Mouse (Mus musculus) spleen, postnatal 14 days (tissue): ENCODE results near the gene Lamb3.

Experiments used
- DNase-seq, 2 experiments: peaks; one replicate each; pipeline ENCODE4 v3.0.0; 2021 to 2022; ENCODE audit warnings: low spot score in 2 of 2

Gene Lamb3

GRCm38 (mm10) chr1:193200640-193201382 lies 6.7 kb upstream of the Lamb3 start:
- DNase-seq = peak in 1 of 2 experiments; percentile 19

- peak; percentile 54 to 55 for DNase-seq
These were observed 6.1 kb upstream of the Lamb3 start, which contains the start of gene Traf3ip3 for GRCm38 (mm10) chr1:193201383-193201778. TSS of gene Traf3ip3 (minus strand) at chr1:193201703.

DNA sequence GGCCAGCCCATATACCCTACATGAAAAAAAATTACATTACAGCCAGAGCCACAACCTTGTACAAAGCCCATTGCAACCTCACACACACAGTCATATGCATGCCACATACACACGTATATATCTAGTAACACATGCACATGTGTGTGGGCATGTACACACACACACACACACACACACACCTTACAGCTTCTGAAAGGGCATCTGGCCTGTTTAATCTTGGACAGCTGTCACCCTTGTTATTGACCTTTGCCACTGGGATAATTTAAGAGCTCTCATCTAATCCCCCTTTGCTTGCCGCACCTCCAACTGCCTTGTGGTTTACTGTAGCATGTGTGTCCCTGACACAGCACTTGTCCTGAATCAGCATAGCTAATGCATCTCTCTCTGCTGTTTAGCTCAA lies 3.7 kb upstream of the Lamb3 start:
- DNase-seq = no peak

DNA sequence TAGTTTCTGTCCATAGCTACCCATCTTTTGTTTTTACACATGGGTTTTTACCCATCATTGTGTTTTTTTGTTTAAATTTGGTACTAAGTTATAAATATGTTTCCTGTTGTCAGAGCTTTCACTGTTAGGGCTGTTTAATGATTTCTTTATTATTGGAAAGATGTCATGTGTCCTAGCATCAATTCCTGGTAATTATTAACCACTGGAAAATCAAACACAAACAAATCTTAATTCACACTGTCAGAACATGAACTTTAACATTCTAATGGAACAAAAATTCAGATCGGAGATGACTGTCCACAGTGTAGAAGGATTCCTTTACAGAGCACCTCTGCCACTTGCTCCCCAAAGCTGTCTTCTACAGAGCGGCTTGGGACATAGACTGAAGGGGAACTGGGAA lies 2.1 kb upstream of the Lamb3 start:
- no peak for DNase-seq

GRCm38 (mm10) chr1:193208178-193208577 lies 679 bp downstream of the Lamb3 start:
- DNase-seq = peak; percentile 30 to 60

GRCm38 (mm10) chr1:193211371-193211770 lies 3.9 kb downstream of the Lamb3 start:
- no peak for DNase-seq

- no peak for DNase-seq
These were observed 6.6 kb downstream of the Lamb3 start for GRCm38 (mm10) chr1:193214053-193214452.

- no peak for DNase-seq
These were observed 8.5 kb downstream of the Lamb3 start for GRCm38 (mm10) chr1:193216000-193216399.

DNA sequence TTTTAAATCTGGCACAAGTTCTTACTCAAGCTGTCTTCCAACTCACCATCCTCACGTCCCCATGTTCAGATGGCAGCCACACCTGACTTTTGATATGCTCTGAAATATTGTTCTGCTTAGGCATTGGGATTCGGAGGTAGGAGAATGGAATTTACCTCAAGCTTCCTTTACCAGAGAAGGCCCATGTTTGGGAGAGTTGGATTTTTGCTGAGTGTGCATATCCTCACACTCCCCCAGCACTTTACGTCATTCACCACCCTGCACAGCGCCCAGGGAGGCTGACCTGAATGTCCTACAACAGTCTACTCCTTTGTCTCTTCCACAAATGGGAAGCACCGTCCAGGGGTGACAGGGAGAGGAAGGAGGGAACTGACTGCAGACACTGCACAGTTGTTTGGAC lies 12.9 kb downstream of the Lamb3 start:
- no peak for DNase-seq

DNA sequence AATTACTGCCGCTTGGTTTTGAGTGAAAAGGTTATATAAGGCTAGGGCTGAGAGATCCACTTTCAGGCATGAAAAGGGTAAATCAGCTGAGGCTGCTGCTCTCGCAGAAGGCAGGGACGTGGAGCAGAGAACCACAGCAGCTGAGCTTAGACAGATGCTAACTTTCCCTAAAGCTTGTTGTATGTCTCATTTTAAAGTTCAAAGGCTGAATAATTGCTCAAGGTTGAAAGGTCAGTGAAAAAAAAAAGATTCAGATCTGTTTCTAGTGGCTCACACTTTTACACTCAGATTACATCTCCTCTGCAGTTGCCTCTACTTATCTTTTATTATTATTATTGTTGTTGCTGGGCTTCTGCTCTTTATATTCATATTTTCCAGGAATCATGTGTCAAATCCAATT lies 18.0 kb downstream of the Lamb3 start:
- DNase-seq = no peak

DNA sequence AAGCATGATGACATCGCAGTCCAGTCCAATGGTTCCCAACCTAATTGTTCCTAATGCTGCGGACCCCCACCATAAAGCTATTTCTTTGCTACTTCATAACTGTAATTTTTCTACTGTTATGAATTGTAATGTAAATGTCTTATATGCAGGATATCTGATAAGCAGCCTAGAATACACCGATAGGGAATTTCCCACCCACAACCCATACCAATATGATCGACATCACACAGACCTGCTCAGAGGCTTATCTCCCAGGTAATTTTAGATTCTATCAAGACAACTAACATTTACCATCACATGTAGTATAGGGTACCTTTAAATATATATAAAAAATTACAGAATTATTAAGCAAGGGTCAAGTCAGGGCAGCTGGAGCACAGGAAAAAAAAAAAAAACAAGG lies 18.6 kb downstream of the Lamb3 start:
- no peak for DNase-seq

- no peak for DNase-seq
These were observed 19.4 kb downstream of the Lamb3 start for GRCm38 (mm10) chr1:193226724-193227522.

DNA sequence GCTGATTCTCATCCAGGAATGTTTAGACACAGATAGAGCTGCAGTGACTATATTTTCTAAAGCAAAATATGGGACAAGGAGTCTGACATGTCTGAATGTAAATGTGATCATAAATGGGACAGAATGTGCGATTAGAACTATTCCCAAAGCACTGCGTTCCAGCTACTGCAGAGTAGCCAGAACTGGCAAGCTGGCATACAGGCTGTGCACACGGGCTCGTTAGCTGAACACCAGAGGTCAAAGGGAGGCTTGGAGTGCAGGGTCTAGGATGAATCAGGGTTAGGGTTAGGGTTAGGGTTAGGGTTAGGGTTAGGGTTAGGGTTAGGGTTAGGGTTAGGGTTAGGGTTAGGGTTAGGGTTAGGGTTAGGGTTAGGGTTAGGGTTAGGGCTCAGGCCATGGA lies 20.0 kb downstream of the Lamb3 start:
- DNase-seq = no peak

GRCm38 (mm10) chr1:193229570-193229969 lies 22.1 kb downstream of the Lamb3 start:
- DNase-seq = no peak

DNA sequence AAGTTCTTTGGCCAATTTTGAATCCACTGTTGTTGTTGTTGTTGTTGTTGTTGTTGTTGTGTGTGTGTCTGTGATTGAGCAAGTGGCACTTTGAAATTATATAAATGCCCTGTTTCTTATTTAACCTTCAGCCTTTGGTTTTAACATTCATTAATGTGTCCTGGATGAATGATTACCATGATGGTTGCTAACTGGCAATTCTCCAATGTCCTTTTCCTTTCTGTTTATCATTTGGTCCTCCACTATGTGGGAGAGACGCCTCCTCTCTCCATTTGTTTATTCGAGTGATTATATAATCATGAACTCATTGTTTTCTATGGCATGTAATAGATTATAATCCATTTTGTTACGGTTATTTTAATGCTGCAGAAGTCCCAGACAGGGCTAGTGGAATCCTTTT lies 23.0 kb downstream of the Lamb3 start:
- DNase-seq = no peak

GRCm38 (mm10) chr1:193230935-193231334 lies 23.4 kb downstream of the Lamb3 start:
- DNase-seq = no peak

DNA sequence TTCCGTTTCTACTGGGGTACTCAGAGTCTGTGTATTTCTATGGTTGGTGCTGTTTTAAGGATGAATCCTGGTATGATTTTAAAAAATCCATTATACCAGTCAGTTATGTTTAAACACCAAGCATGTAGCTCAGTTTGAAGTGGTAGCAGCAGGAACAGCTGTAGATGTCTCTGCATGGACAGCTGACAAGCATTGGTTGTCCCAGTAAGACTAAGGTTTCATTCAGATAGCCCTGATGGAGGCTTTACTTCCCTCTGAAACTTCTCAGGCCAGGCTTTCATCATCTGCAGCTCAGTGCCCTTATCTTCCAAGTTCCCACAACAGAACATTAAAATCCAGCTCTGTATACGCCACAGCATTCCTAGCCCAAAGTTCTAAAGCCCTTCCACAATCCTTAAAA lies 25.2 kb downstream of the Lamb3 start:
- DNase-seq = no peak

- no peak for DNase-seq
These were observed 26.7 kb downstream of the Lamb3 start for GRCm38 (mm10) chr1:193234130-193234645.

DNA sequence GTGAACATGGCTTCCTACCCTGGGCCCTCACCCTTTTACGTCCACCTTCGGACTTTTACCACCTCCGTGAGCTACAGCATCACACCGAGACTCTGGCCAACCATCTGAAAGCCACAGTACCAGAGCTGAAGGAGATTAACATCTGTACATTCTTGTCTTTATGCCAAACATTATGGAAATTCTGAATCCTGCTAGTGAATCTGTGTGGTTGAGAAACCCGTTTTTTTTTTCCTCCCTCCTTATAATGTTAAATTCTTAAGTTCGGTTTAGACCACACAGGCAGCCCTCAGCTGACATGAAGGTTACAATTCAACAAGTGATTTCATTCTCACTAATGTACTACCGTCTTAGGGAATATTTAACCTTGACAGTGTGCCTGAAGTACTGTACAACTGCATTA lies 27.4 kb downstream of the Lamb3 start:
- no peak for DNase-seq

GRCm38 (mm10) chr1:193238426-193238825 lies 30.9 kb downstream of the Lamb3 start:
- no peak for DNase-seq

DNA sequence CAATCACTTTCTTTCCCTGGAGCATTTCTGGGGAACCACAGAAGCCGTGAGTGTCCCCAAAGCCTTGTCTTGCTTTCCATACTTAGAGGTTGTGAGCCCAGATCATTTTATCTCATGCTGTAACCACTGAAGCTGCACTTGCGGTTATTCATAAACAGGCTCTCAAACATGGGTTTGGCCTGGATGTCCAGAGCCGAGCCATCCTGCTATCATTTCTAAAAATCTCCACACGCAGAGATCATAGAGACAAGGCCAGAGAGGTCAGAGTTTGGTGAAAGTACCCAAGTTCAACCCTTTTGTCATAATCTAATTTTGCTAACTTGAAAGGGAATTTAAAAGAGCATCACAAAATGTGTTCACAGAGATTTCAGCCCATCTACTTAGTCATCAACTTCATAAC lies 33.9 kb downstream of the Lamb3 start:
- no peak for DNase-seq

DNA sequence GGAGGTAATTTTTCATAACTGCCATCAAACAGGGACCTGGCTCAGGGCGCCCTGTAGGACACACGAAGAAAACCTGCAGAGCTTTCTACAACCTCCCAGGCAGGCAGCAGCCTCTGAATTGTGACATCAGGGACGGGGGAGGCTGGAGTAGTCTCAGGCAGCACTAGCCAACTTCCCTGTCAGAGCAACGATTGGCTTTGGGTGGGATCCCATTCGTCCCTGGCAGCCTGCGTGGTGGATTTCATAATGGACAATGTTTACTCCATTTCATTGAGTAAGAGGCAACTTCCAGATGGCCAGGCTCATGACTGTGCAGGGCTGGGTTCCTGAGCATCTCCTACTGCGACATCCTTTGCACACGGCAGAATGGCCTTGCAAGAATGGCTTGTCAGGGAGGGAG lies 34.7 kb downstream of the Lamb3 start:
- DNase-seq = peak in 1 of 2 experiments; percentile 6

- DNase-seq = peak in 1 of 2 experiments; percentile 9
These were observed 35.4 kb downstream of the Lamb3 start for GRCm38 (mm10) chr1:193242863-193243262.
